Mouse (Mus musculus): ENCODE data around the gene Vps8. TPM values are rescaled to one million over a fixed set of nuclear protein-coding genes. Genes with fewer than 3 reads are reported as not detected.
A peak's percentile ranks its signal among the peaks of the same experiment; 100 is the strongest.

Vps8 gene
- polyA plus RNA-seq, 1 experiment from 2014 or later = 50.5 TPM

DNA sequence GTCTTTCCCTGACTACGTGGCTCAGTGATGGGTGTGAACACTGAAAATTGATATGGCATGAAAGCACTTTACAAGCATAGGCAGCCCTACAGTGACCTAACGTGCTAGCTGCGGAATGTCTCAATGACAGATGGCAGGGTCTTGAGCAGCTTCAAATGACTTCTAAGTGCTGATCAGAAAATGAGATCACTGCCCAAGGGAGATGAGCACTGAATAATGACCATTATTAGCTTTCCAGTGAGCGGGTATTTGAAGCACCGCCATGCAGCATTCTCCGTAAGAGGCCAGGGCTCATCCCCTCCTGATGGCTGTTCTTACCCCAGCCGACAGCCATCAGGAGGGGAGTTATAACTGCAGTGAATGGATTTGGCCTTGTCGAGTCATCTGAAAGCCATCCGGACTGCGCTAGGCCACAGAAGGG is 153.1 kb downstream of the Vps8 start:
- peaks cover 26% of the 10 kb centered on the region; the same call in 1 of the 2 replicates for H3K36me3 ChIP-seq (ENCODE audit: inconsistent target)
- H3K27ac ChIP-seq = no peak overlapping the region
- H3K4me3 ChIP-seq (ENCODE audit: inconsistent target) = no peak overlapping the region
- 97% methylated on average over 10 of the region's 10 CpGs for WGBS (ENCODE audit: missing documents)
- H3K79me2 ChIP-seq (ENCODE audit: inconsistent target) = no peaks in the 10 kb centered on the region

DNA sequence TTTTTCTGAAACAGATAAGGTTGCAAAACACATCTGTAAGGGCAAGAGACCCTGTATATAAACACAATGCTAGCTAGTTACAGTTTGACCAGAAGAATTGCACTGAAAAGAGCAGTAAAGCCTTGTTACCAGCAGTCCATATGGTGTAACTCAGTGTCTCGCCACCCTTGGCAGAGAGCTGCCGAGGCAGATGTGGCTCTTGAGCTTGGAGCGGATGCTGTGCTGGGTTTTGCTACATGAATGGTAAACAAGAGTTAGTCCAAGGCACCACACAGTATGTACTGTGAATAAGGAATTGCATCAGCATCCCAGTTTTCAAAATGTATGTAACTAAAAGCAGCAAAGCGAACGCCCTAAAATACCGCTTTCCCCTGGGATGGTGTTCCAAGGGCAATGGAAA is 166.2 kb downstream of the Vps8 start:
- Histone ChIP-seq H3K36me3 (ENCODE audit: inconsistent target) (no peaks in the 10 kb centered on the region), H3K79me2 (ENCODE audit: inconsistent target) (no peaks in the 10 kb centered on the region), H3K4me3 (ENCODE audit: inconsistent target) (no peak overlapping the region), H3K27ac (no peak overlapping the region)
- 97% methylated on average over 6 of the region's 6 CpGs for WGBS (ENCODE audit: missing documents)

DNA sequence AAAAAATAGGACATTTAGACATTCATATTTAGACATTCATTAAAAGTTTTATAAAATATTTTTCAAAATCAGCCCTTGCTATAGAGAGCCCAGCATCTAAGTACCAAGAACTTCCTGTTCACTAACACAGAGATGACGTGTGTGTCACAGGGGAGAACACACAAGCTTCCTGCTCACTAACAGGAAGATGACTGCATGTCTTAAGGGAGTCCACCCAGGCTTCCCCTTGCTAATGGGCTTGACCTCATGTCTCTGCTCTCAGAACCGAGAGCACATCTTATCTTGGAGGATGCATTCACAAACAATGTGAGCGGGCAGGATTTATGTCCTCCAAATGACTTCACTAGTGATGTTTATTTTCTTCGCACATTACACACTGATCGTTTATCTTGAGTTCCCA is 167.9 kb downstream of the Vps8 start:
- H3K79me2 ChIP-seq (ENCODE audit: inconsistent target) = no peaks in the 10 kb centered on the region
- H3K4me3 ChIP-seq (ENCODE audit: inconsistent target) = no peak overlapping the region
- no peaks in the 10 kb centered on the region for H3K36me3 ChIP-seq (ENCODE audit: inconsistent target)
- H3K27ac ChIP-seq = peak overlapping the region; percentile 62
- WGBS (ENCODE audit: missing documents) = 66% methylated on average over 5 of the region's 5 CpGs

DNA sequence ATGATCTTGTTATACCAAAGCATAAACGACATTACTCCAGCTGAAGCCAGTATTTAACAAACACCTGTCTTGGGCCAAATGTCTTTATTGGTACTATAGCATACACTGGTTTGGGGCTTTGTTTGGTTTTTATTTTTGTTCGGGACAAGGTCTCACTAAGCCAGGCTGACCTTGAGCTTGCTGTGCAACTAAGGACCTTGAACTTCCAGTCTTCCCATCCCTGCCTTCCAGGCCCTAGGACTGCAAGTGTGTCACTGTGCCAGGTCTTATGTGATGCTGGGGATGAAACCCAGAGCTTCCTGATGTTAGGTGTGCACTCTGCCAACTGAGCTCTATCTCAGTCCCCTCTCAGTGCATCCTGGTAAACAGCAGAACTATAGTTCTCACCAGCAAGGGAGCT is 168.6 kb downstream of the Vps8 start:
- H3K36me3 ChIP-seq (ENCODE audit: inconsistent target) = no peaks in the 10 kb centered on the region
- no peaks in the 10 kb centered on the region for H3K79me2 ChIP-seq (ENCODE audit: inconsistent target)
- H3K27ac ChIP-seq = 0 out of 2 replicates have a peak overlapping the region, but pooled peaks have one; percentile 8
- 98% methylated on average over 2 of the region's 2 CpGs for WGBS (ENCODE audit: missing documents)
- no peak overlapping the region for H3K4me3 ChIP-seq (ENCODE audit: inconsistent target)

DNA sequence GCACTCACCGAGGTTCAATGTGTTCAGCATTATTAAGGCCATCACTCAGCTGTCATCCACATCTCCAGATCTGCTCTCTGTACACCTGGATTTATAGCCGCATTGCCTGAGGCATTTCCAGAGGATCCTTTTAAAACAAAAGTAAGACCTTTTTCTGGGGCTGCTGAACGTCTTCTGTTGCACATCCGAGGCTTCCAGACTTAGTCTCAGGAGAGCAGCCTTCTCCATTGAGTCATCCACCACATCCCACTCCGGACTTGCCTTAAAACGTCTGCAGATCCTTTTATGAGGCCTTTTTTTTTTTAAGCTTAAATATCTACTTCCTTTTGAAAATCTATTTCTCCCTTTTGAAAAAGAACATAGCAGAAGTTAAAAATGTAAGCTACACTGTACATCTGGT is 172.6 kb downstream of the Vps8 start:
- Histone ChIP-seq H3K79me2 (ENCODE audit: inconsistent target) (no peaks in the 10 kb centered on the region), H3K27ac (no peak overlapping the region), H3K4me3 (ENCODE audit: inconsistent target) (no peak overlapping the region), H3K36me3 (ENCODE audit: inconsistent target) (no peaks in the 10 kb centered on the region)
- 73% methylated on average over 6 of the region's 6 CpGs for WGBS (ENCODE audit: missing documents)

DNA sequence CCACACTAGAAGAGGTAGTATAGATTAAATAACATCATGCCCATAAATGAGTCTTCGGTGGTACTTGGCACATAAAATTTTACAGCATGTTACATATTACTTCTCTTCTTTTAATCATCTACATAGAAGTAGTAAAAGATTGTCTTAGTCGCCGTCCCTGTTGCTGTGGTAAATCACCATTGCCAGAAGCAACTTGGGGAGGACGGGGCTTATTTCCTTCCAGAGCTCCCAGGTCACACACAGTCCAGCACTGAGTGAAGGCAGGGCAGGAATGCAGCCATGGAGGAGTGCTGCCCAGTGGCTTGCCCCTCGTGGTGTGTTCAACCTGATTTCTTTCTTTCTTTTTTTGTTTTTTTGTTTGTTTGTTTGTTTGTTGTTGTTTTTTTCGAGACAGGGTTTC is 181.4 kb downstream of the Vps8 start:
- no peak overlapping the region for H3K27ac ChIP-seq
- H3K79me2 ChIP-seq (ENCODE audit: inconsistent target) = no peaks in the 10 kb centered on the region
- 85% methylated on average over 4 of the region's 6 CpGs for WGBS (ENCODE audit: missing documents)
- H3K36me3 ChIP-seq (ENCODE audit: inconsistent target) = 0 out of 2 replicates have a peak, but pooled peaks cover 6% of the 10 kb centered on the region
- no peak overlapping the region for H3K4me3 ChIP-seq (ENCODE audit: inconsistent target)

DNA sequence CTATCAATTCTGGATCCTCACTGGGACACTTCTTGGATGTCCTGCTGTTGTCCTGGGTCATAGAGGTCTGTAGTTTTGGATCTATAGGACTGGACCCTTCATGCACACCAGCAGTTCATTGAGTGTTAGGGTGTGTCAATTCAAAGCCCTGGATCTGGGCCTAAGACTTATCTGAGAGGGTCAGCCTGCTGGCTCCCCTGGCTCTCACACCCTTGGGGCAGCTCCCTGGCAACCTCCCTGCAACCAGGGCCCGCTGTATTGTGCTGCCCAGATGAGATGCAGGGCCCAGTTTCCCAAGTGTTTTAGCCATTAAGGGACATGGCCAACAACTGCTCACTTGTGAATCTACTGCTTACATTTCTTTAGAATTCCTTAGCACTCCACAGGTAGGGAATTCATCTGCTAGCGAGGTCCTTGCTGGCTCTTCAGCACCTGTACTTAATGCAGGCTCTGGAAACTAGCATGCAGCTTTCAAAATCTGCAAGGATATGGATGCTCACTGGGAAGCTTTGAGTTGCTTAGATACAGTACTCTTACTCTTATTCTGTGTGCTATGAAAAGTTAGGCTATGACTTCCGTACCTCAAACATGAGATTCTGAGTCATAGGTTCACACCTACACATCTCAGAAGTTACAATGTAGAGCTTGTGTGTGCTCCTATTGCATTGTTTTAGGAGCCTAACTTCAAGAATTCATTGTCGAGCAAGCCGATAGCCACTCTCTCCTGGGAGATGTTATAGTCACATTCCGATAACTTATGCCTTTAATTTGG is 183.5 kb downstream of the Vps8 start:
- WGBS (ENCODE audit: missing documents) = 80% methylated on average over 6 of the region's 6 CpGs
- H3K4me3 ChIP-seq (ENCODE audit: inconsistent target) = no peak overlapping the region
- no peaks in the 10 kb centered on the region for H3K79me2 ChIP-seq (ENCODE audit: inconsistent target)
- H3K27ac ChIP-seq = no peak overlapping the region
- 0 out of 2 replicates have a peak, but pooled peaks cover 6% of the 10 kb centered on the region for H3K36me3 ChIP-seq (ENCODE audit: inconsistent target)

DNA sequence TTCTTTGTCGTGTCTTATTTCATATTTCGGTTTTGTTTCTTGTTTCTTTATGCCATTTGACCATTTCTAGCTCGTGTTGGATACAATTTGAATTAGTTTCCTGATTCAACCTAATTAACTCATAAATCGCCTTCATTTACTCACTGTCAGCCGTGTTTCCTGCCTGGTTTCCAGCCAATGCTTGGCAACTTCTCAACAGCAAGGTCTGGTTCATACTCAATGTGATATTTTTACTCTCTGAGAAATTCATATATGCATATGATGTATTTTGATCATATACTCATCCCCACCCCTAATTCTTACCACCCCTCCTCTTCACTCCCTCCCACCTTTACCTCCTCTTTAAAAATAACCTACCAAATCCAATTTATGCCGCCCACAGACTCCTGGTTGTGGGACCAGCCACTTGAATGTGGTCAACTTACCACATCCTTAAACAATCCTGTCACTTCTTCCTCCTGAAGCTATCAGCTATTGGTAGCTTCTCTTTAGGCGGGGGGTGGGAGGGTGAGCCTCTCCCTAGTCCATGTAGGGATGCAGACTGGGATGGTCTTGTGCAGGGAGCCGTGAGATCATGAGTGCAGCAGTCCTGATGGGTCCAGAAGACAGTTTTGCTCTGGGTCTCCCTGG is 184.2 kb downstream of the Vps8 start:
- 34% methylated on average over 8 of the region's 8 CpGs for WGBS (ENCODE audit: missing documents)
- Histone ChIP-seq H3K4me3 (ENCODE audit: inconsistent target) (no peak overlapping the region), H3K27ac (no peak overlapping the region), H3K36me3 (ENCODE audit: inconsistent target) (peaks cover 6% of the 10 kb centered on the region; the same call in 1 of the 2 replicates), H3K79me2 (ENCODE audit: inconsistent target) (no peaks in the 10 kb centered on the region)

DNA sequence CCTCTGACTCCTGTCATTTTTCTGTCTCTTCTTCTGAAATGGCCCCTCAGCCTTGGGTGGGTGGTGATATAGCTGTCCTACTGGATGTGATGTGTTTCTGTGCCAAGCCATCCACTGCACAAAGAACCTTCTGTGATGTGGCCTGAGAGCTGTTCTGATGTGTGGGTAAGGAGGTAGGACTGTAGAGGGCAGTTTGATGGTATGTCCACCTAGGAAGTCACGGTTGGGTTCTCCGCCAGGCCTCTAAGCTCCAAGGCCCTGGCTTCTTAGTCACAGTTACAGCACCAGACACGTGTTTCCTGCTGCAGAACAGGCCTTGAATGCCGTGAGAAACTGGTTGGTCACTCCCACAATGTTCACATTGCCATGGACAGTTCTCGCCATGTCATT is 184.7 kb downstream of the Vps8 start:
- H3K4me3 ChIP-seq (ENCODE audit: inconsistent target) = no peak overlapping the region
- peaks cover 6% of the 10 kb centered on the region; the same call in 1 of the 2 replicates for H3K36me3 ChIP-seq (ENCODE audit: inconsistent target)
- no peak overlapping the region for H3K27ac ChIP-seq
- H3K79me2 ChIP-seq (ENCODE audit: inconsistent target) = no peaks in the 10 kb centered on the region
- 68% methylated on average over 5 of the region's 5 CpGs for WGBS (ENCODE audit: missing documents)

DNA sequence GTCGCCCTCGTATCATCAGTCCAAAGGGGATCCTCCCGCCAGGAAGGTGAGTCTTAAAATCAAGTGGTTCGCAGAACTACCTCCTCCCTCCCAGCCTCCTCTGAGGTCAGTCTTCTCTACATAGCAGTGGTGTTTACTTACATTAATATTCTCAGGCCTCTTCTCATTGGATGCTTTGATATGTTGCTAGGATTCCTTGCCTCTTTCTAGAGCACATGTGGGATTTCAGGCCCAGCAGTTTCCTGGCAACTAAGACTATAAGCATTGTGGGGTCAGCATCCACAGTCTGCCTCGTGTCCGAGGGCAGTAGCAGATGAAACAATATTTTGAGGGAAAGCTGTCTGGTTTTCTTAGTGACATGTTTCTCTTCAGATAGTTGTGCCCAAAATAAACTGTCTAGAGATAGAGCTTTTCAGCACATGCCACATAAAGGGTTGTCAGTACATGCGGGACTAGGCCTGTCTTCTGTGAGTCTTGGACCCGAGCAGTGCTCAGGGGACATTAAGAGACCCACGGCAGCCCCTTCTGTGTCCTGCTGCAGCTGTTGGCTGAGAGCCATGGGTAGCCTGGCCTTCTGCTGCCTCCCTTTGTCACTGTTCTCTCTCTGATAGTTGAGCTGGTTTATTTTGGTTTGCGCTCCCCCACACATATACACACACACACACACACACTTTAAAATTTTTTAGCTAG is 185.4 kb downstream of the Vps8 start:
- 94% methylated on average over 10 of the region's 10 CpGs for WGBS (ENCODE audit: missing documents)
- no peak overlapping the region for H3K4me3 ChIP-seq (ENCODE audit: inconsistent target)

DNA sequence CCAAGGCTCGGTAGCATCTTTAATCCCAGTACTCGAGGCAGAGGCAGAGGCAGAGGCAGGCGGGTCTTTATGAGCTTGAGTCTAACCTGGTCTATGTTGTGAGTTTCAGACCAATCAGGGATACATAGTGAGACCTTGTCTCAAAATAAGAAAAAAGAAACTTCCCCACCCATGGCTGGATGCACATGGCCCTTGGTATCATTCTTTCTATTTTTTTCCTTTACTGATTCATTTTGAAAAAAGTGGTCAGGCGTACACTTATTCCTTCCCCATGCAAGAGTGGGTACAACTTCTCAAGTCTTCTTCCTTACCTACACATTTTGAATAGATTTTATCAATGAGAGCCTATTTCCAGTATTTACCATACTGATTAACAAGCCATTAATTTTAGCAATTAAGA is 187.6 kb downstream of the Vps8 start:
- WGBS (ENCODE audit: missing documents) = 97% methylated on average over 4 of the region's 4 CpGs
- Histone ChIP-seq H3K79me2 (ENCODE audit: inconsistent target) (no peaks in the 10 kb centered on the region), H3K4me3 (ENCODE audit: inconsistent target) (no peak overlapping the region), H3K27ac (no peak overlapping the region), H3K36me3 (ENCODE audit: inconsistent target) (peaks cover 6% of the 10 kb centered on the region; the same call in 1 of the 2 replicates)

More for the DNA sequence above, 185.4 kb downstream of the Vps8 start:
- H3K36me3 ChIP-seq (ENCODE audit: inconsistent target) = peaks cover 6% of the 10 kb centered on the region; the same call in 1 of the 2 replicates
- no peaks in the 10 kb centered on the region for H3K79me2 ChIP-seq (ENCODE audit: inconsistent target)
- no peak overlapping the region for H3K27ac ChIP-seq

DNA sequence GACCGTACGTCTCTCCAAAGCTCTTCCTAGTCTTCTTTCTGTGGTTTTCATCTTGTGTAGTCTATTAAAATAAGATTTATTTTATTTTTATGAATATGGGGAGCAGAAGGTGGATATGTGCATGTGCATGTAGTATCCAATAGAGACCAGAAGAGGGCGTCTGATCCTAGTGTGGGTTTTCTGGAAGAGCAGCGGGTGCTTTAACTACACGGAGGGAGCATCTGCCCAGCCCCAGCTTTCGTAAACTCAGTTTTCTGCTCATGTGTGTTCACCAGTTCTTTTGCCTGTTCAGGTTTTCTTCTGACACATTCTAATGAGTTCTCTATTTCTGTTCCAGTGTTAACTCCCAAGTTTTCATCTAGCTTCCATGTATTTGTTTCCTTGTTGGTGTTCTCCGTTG is 192.9 kb downstream of the Vps8 start:
- WGBS (ENCODE audit: missing documents) = 72% methylated on average over 7 of the region's 7 CpGs
- Histone ChIP-seq H3K36me3 (ENCODE audit: inconsistent target) (no peaks in the 10 kb centered on the region; the same call in 1 of the 2 replicates), H3K4me3 (ENCODE audit: inconsistent target) (no peak overlapping the region), H3K79me2 (ENCODE audit: inconsistent target) (no peaks in the 10 kb centered on the region), H3K27ac (no peak overlapping the region)

DNA sequence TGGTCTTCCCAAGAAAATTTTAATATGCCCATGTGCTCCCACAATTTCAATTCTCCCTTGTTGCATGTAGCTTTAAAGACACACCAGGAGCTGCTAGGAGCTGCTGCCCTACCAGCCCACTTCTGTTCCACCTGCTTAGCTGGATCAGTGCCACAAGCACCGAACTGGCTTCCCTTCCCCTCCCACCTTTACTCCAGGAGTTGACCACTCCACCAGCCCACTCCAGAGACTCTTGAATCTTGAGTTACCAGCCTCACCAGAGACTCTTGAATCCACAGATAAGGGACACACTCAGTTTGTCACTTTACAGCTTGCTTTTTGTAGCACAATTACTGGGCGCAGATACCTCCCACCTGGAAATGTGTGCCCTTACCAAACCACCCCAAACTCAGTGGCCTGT is 197.7 kb downstream of the Vps8 start:
- 82% methylated on average over 2 of the region's 2 CpGs for WGBS (ENCODE audit: missing documents)
- no peaks in the 10 kb centered on the region for H3K36me3 ChIP-seq (ENCODE audit: inconsistent target)

DNA sequence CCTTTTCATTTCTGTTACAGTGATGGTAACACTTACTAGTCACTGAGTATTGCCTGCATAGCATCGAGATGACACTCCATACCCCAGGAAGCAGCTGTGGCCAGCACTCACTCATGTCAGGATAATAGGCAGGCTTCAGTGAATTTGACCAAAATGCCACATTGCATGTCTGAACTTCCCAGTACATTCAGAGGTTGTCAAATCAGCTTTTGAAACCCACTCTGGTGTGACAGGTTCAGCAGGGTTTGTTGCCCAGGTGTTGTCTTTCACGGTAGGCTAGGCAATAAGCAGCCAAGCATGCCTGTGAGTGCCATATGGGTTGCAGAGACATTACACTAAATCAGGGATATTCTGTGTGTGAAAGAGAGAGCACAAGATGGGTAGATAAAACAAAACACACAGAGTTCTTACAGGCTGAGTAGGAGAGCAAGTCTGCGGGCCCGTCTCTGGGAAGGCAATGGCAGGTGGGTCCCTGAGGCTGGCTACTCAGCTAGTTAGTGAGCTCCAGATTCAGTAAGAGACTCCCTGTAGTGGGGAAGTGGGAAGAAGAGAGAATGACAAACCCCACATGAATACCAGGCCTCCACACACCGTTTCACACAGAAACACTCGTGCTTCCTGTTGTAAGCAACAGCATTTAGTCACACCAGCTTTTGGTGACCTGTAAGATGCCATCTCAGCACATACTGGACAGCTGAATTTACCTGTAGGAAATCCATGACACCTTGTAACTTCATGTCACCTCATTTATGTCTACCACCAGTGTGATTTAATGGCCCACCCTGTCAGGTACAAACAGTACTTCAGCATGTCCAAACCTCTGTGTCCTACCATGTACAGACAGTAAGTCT is 203.1 kb downstream of the Vps8 start:
- H3K79me2 ChIP-seq (ENCODE audit: inconsistent target) = no peaks in the 10 kb centered on the region
- H3K4me3 ChIP-seq (ENCODE audit: inconsistent target) = no peak overlapping the region
- no peak overlapping the region for H3K27ac ChIP-seq
- no peaks in the 10 kb centered on the region for H3K36me3 ChIP-seq (ENCODE audit: inconsistent target)
- WGBS (ENCODE audit: missing documents) = 85% methylated on average over 6 of the region's 6 CpGs

More for the DNA sequence above, 197.7 kb downstream of the Vps8 start:
- H3K4me3 ChIP-seq (ENCODE audit: inconsistent target) = no peak overlapping the region
- H3K79me2 ChIP-seq (ENCODE audit: inconsistent target) = no peaks in the 10 kb centered on the region
- H3K27ac ChIP-seq = no peak overlapping the region
